Mouse (Mus musculus) heart, postnatal 0 days (tissue): ENCODE results near the gene Rpp14.

Experiments
- CTCF ChIP-seq: IDR thresholded peaks from 2 replicates; pipeline ENCODE4 v1.5.1; 2016; ENCODE audit warnings: antibody characterized with exemption, control low read depth, low read depth
- EP300 ChIP-seq: IDR thresholded peaks from 2 replicates; pipeline ENCODE4 v1.6.1; 2016; ENCODE audit warnings: antibody characterized with exemption, low read depth

- TF ChIP-seq EP300 = no peak
- no peak for TF ChIP-seq CTCF
Observed at GRCm38 (mm10) chr14:8040179-8040578, 40.0 kb upstream of the Rpp14 start.
